Mouse (Mus musculus): ENCODE data around the gene Tmem45b. TPM values are rescaled to one million over a fixed set of nuclear protein-coding genes. Genes with fewer than 3 reads are reported as not detected.

Tmem45b gene
- 3.7 TPM for polyA plus RNA-seq (2014; fragmentation: Illumina TruSeq; extraction: RNeasy Lipid Tissue Mini Kit (QIAGEN cat#74804); ENCODE audit: low read depth, low replicate concordance)

DNA sequence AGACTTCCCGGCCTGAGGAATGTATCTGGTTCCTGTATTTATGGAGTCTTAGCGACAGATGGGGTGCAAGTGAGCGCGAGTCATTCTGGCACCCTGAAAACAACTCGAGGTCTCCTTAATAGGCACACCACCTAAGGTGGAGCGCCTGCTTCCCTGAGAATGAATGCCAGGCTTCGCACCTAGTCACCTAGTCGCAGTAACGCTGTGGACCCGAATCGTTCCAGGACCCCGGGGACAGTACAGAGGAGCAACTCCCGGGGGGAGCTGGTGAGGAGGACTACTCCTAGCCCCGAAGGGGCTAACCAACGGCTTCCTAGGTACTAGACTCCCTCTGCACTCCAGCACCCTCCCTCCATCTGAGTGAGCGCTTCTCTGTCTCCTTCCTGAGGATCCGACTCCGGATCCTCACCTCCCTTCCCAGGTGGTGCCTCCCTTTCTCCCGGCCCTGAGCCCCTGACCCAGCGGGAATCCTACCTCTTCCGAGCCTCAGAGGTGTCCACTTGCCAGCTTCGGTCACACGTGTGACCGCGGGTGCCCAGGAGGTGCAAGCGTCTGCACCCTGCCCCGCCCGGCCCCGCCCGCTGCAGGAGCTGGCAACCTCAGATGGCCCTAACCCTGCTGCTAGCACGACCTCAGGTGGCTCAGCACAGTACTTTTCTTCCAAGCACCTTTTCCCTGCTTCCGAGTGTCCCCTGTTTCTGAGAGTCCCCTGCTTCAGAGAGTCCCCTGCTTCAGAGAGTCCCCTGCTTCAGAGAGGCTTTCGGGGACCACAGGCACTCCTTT lies at the start of gene Tmem45b:
Gene Tmem45b, minus strand, starts transcription at position 771 of the 783 bp plus-strand sequence.

DNA sequence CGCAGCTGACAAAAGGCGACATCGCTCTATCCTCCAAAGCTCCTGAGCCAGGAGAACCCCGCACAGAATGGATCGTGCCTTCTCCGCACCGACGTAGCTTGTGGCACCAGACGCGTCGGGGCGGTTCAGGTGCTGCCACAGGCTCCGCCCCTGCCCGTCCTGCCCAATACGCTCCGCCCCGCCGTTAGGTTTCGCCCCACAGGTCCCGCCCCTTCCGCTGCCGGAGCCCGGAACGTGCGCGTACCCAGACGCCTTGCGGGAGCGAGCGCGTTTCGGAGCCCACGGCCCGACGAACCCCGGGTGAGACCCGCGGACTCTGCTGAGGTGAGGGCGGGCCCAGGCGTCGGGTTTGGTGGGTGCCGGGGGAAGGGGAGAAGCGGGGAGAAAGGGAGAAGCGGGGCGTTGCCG lies 78.3 kb downstream of the Tmem45b start, which contains the start of gene Nfrkb:
Gene Nfrkb, plus strand, starts transcription at position 246 of the 408 bp plus-strand sequence.

Other genes with a start within 250 kb of the Tmem45b start
- gene Prdm10, start 183.9 kb downstream of the Tmem45b start, polyA plus RNA-seq (2014; fragmentation: Illumina TruSeq; extraction: RNeasy Lipid Tissue Mini Kit (QIAGEN cat#74804); ENCODE audit: low read depth, low replicate concordance) = 4.6 TPM
- gene Nfrkb, start 78.3 kb downstream of the Tmem45b start, polyA plus RNA-seq (2014; fragmentation: Illumina TruSeq; extraction: RNeasy Lipid Tissue Mini Kit (QIAGEN cat#74804); ENCODE audit: low read depth, low replicate concordance) = 6.7 TPM